Comparison of ENCODE assay signal across 8 mouse cellular contexts in the genomic region with DNA sequence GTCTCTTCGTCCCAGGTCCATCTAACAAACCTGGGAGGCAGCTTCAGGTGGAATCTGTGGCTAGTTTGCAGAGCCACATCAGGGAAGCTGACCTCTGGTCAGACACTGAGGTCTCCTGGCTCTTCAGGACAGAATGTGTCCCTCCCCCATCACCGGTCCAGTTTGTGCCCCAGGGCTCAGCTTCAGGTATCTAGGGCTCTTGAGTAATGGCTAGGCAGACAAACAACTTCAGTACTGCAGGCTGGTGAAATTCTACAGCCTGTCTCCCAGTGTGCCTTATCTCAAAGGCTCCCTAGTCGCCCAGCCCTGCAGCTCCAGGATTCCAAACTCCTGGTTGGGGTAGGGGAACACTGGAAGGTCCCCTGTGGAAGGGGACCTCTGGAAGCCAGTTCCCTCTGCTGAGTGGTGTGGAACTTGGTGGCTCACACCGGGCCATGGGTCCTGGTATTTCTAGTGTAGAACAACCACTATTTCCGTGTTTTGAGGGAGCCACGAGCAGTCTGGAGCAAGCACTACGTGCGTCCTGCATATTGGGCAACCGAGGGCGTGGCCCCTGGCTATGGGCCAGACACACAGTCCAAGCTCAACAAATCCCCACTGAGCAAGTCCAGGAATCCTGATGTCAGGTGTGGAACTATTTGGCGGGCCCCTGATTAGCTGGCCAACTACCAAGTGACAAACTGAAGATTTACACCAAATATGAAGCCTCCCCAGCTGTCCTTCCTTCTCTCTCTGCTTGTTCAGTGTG.
DNase-seq lines count a peak whose midpoint lies in the region; ATAC-seq and TF ChIP-seq lines count a peak whose summit lies in the region.

No protein-coding gene starts in this region.

- H3K27ac ChIP-seq in liver, postnatal 0 days (ENCODE audit: low read depth), result peak overlapping the region; percentile 84
- no peak overlapping the region for H3K27ac ChIP-seq in forebrain, embryonic 15.5 days (replicated peaks)

- peak; percentile 94 for ATAC-seq in liver, postnatal 0 days
- no peak for ATAC-seq in forebrain, embryonic 15.5 days (replicated peaks)

- H3K9ac ChIP-seq in liver, postnatal 0 days (replicated peaks), result no peak overlapping the region
- H3K9ac ChIP-seq in forebrain, embryonic 15.5 days (replicated peaks), result no peak overlapping the region

- H3K27me3 ChIP-seq in liver, postnatal 0 days (ENCODE audit: insufficient read depth, low read length), result no peaks in the 10 kb centered on the region
- no peaks in the 10 kb centered on the region for H3K27me3 ChIP-seq in forebrain, embryonic 15.5 days

- TF ChIP-seq EP300 in liver, postnatal 0 days (IDR thresholded peaks at IDR 0.05; ENCODE audit: low read depth), result no peak

- H3K4me1 ChIP-seq in liver, postnatal 0 days (ENCODE audit: insufficient read depth), result peaks cover 2% of the 10 kb centered on the region; the same call in 1 of the 2 replicates
- H3K4me1 ChIP-seq in forebrain, embryonic 15.5 days, result no peaks in the 10 kb centered on the region

- H3K36me3 ChIP-seq in liver, postnatal 0 days (replicated peaks; ENCODE audit: insufficient read depth, low read length), result no peaks in the 10 kb centered on the region
- H3K36me3 ChIP-seq in forebrain, embryonic 15.5 days, result no peaks in the 10 kb centered on the region

- H3K4me2 ChIP-seq in liver, postnatal 0 days (ENCODE audit: low read depth, low read length), result peak overlapping the region; percentile 16; the same call in 1 of the 2 replicates
- H3K4me2 ChIP-seq in forebrain, embryonic 15.5 days (replicated peaks), result no peak overlapping the region

- WGBS in liver, postnatal 0 days (ENCODE audit: insufficient replicate concordance), result 34% methylated on average over 11 of the region's 11 CpGs
- 80% methylated on average over 11 of the region's 11 CpGs for WGBS in forebrain, embryonic 15.5 days

- H3K4me3 ChIP-seq in liver, postnatal 0 days (ENCODE audit: low read depth, low read length), result no peak overlapping the region
- no peak overlapping the region for H3K4me3 ChIP-seq in forebrain, embryonic 15.5 days

- no peaks in the 10 kb centered on the region for H3K9me3 ChIP-seq in liver, postnatal 0 days (ENCODE audit: low read length)
- no peaks in the 10 kb centered on the region for H3K9me3 ChIP-seq in forebrain, embryonic 15.5 days

- DNase-seq in 416B (ENCODE audit: low read depth), result peak; percentile 75
- peak; percentile 13 for DNase-seq in fat pad, adult 2 months (ENCODE audit: extremely low read depth, low read depth, low spot score)
- DNase-seq in heart, postnatal 4 days, result peak; percentile 82
- peak; percentile 89 for DNase-seq in liver, postnatal 0 days
- peak; percentile 61 to 80 for DNase-seq in urinary bladder, postnatal 4 days (ENCODE audit: low spot score in 2 of 2)
- no peak for DNase-seq in cerebellum, postnatal 36 days
- DNase-seq in layer of hippocampus, adult 18-20 months (ENCODE audit: low spot score in 2 of 2), result no peak

- TF ChIP-seq CTCF in liver, postnatal 0 days (IDR thresholded peaks at IDR 0.05; ENCODE audit: low read depth), result no peak

Comparison
In these comparisons a context has a peak if more than half of its experiments do, and no peak if none do; other contexts are left out.
1. DNase-seq: peak in 416B (single experiment), fat pad, adult 2 months (single experiment), heart, postnatal 4 days (single experiment), liver, postnatal 0 days (single experiment) and urinary bladder, postnatal 4 days (2 of 2); none in cerebellum, postnatal 36 days (0 of 2) and layer of hippocampus, adult 18-20 months (0 of 2).